Mouse (Mus musculus): ENCODE measurements around the gene Heyl. TPM values are rescaled to one million over a fixed set of nuclear protein-coding genes. Genes with fewer than 3 reads are reported as not detected.

Heyl gene
- polyA plus RNA-seq, 1 experiment from 2014 or later = 10.7 TPM

- WGBS = 90% methylated on average over 22 of the region's 22 CpGs
- no peak overlapping the region for H3K27ac ChIP-seq (replicated peaks in 1 of 2; ENCODE audit: control insufficient read depth in 1 of 2, insufficient read depth in 1 of 2, low read depth in 2 of 2, low read length in 2 of 2)
- H3K4me3 ChIP-seq (ENCODE audit: control insufficient read depth in 1 of 2, insufficient read depth in 1 of 2, low read depth in 1 of 2, low read length in 2 of 2) = no peak overlapping the region
- H3K36me3 ChIP-seq (ENCODE audit: control insufficient read depth, insufficient read depth, low read length) = peaks cover 95% of the 10 kb centered on the region
- no peaks in the 10 kb centered on the region for H3K9me3 ChIP-seq (ENCODE audit: control insufficient read depth, low read length)
- no peaks in the 10 kb centered on the region for H3K27me3 ChIP-seq (ENCODE audit: control insufficient read depth, insufficient read depth, low read length)
- ATAC-seq (ENCODE audit: insufficient number of reproducible peaks, insufficient read depth, low FRiP score, low read depth) = no peak
- H3K4me1 ChIP-seq (ENCODE audit: control insufficient read depth in 2 of 2, insufficient read depth in 2 of 2, low read length in 2 of 2) = peaks cover 2 to 10% of the 10 kb centered on the region in 2 experiments; a peak in 1 of 4 replicates
- H3K9ac ChIP-seq (ENCODE audit: low read length) = no peak overlapping the region
- H3K4me2 ChIP-seq (ENCODE audit: low read length) = no peak overlapping the region
Measured at GRCm38 (mm10) chr4:123297195-123297960, 64.0 kb downstream of the Heyl start.

GRCm38 (mm10) chr4:123298226-123298625, 64.9 kb downstream of the Heyl start:
- Histone ChIP-seq H3K36me3 (ENCODE audit: control insufficient read depth, insufficient read depth, low read length) (peaks cover 95% of the 10 kb centered on the region), H3K9ac (ENCODE audit: low read length) (no peak overlapping the region), H3K4me2 (ENCODE audit: low read length) (no peak overlapping the region), H3K9me3 (ENCODE audit: control insufficient read depth, low read length) (no peaks in the 10 kb centered on the region), H3K4me3 (ENCODE audit: control insufficient read depth in 1 of 2, insufficient read depth in 1 of 2, low read depth in 1 of 2, low read length in 2 of 2) (no peak overlapping the region), H3K27ac (replicated peaks in 1 of 2; ENCODE audit: control insufficient read depth in 1 of 2, insufficient read depth in 1 of 2, low read depth in 2 of 2, low read length in 2 of 2) (no peak overlapping the region), H3K27me3 (ENCODE audit: control insufficient read depth, insufficient read depth, low read length) (no peaks in the 10 kb centered on the region), H3K4me1 (ENCODE audit: control insufficient read depth in 2 of 2, insufficient read depth in 2 of 2, low read length in 2 of 2) (peaks cover 2 to 10% of the 10 kb centered on the region in 2 experiments; a peak in 1 of 4 replicates)
- WGBS = 58% methylated on average over 4 of the region's 4 CpGs
- ATAC-seq (ENCODE audit: insufficient number of reproducible peaks, insufficient read depth, low FRiP score, low read depth) = no peak

DNA sequence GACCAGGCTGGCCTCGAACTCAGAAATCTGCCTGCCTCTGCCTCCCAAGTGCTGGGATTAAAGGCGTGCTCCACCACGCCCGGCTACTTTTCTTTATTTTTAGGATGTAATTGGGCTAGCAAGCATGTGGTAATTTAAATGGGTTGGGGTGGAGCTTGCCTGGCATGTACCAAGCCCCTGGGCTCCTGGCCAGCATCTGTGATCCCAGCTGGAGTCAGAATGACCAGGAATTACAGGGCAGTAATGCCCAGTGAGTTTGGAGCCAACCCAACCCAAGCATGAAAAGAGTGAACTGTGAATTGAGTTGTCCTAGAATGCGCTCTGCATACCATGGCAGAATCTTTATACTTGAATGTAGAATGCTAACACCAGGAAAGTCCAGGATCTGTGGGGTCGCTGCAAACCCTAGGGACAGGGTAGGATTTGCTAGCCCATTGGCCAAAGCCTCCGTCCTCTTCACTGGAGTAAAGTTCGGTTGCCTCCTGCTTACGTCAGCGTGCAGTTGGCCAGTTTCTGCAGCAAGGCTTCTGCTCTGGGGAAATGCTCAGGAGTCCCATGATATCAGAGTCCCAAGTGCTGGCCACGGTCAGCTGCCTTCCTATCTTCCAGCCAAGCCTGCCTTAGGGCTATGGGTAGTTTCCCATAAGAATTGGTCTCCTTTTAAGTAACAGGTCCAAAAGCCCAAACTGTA, 65.8 kb downstream of the Heyl start:
- Histone ChIP-seq H3K27ac (replicated peaks in 1 of 2; ENCODE audit: control insufficient read depth in 1 of 2, insufficient read depth in 1 of 2, low read depth in 2 of 2, low read length in 2 of 2) (0 out of 4 replicates have a peak overlapping the region, but pooled peaks of 1 of the 2 experiments have one; percentile 14), H3K4me1 (ENCODE audit: control insufficient read depth in 2 of 2, insufficient read depth in 2 of 2, low read length in 2 of 2) (0 out of 4 replicates have a peak, but pooled peaks cover 2 to 5% of the 10 kb centered on the region in 2 experiments), H3K27me3 (ENCODE audit: control insufficient read depth, insufficient read depth, low read length) (no peaks in the 10 kb centered on the region), H3K4me3 (ENCODE audit: control insufficient read depth in 1 of 2, insufficient read depth in 1 of 2, low read depth in 1 of 2, low read length in 2 of 2) (no peak overlapping the region), H3K9ac (ENCODE audit: low read length) (no peak overlapping the region), H3K36me3 (ENCODE audit: control insufficient read depth, insufficient read depth, low read length) (peaks cover 95% of the 10 kb centered on the region), H3K4me2 (ENCODE audit: low read length) (no peak overlapping the region), H3K9me3 (ENCODE audit: control insufficient read depth, low read length) (peaks cover 6% of the 10 kb centered on the region; the same call in 1 of the 2 replicates)
- WGBS = 86% methylated on average over 11 of the region's 11 CpGs
- no peak for ATAC-seq (ENCODE audit: insufficient number of reproducible peaks, insufficient read depth, low FRiP score, low read depth)

Other genes starting within 250 kb of the Heyl start
- 0.35 and 0.63 TPM in 2 replicates for gene Mycl, start 237.9 kb upstream of the Heyl start, polyA plus RNA-seq (2014; fragmentation: Nextera tagmentation; extraction: Ambion mirVana)
- gene Trit1, start 217.0 kb upstream of the Heyl start, polyA plus RNA-seq (2014; fragmentation: Nextera tagmentation; extraction: Ambion mirVana) = 11.1 and 12.1 TPM in 2 replicates
- gene Bmp8b, start 128.4 kb upstream of the Heyl start, polyA plus RNA-seq (2014; fragmentation: Nextera tagmentation; extraction: Ambion mirVana) = 0.22 and 0.23 TPM in 2 replicates
- not detected in 2 replicates for gene Oxct2b, start 117.3 kb upstream of the Heyl start, polyA plus RNA-seq (2014; fragmentation: Nextera tagmentation; extraction: Ambion mirVana)
- 51.7 and 54.8 TPM in 2 replicates for gene Ppie, start 93.6 kb upstream of the Heyl start, polyA plus RNA-seq (2014; fragmentation: Nextera tagmentation; extraction: Ambion mirVana)
- 1.0 and 1.1 TPM in 2 replicates for gene Hpcal4, start 50.3 kb upstream of the Heyl start, polyA plus RNA-seq (2014; fragmentation: Nextera tagmentation; extraction: Ambion mirVana)
- 1.7 and 2.1 TPM in 2 replicates for gene Nt5c1a, start 32.1 kb upstream of the Heyl start, polyA plus RNA-seq (2014; fragmentation: Nextera tagmentation; extraction: Ambion mirVana)
- 63.0 and 80.2 TPM in 2 replicates for gene Pabpc4, start 28.8 kb downstream of the Heyl start, polyA plus RNA-seq (2014; fragmentation: Nextera tagmentation; extraction: Ambion mirVana)
- not detected in 2 replicates for gene Oxct2a, start 90.1 kb downstream of the Heyl start, polyA plus RNA-seq (2014; fragmentation: Nextera tagmentation; extraction: Ambion mirVana)
- not detected in 2 replicates for gene Bmp8a, start 109.7 kb downstream of the Heyl start, polyA plus RNA-seq (2014; fragmentation: Nextera tagmentation; extraction: Ambion mirVana)